Mouse (Mus musculus) gastrocnemius, postnatal 10 days (tissue): Measurements from ENCODE around the gene Slc39a13. TPM values are rescaled to one million over a fixed set of nuclear protein-coding genes. Genes with fewer than 3 reads are reported as not detected.
"Not testable (repeated sequence)": the region's sequence is repeated elsewhere in the genome, so short reads cannot be mapped to it uniquely, and the experiment has no call there.

Experiments
- DNase-seq: peaks from one replicate; pipeline ENCODE4 v3.0.0; 2021; ENCODE audit warnings: mixed read lengths
- long read RNA-seq, 2 experiments: library from polyadenylated mRNA; stranded (forward); transcript quantifications; one replicate each; pipeline ENCODE4 v2.0.0; 2021
- total RNA-seq, 2 experiments: library from RNA; stranded (reverse); gene quantifications; 2 replicates each; pipeline ENCODE4 v1.2.3; 2021

Slc39a13 gene
- 10 to 100 TPM; 27.8 to 40.8 TPM for total RNA-seq
- long read RNA-seq, experiment 1, transcript Slc39a13-203 (10 exons, 1,291 nt): minor isoform, 22 of 86 reads
- long read RNA-seq, experiment 1, transcript Slc39a13-201 (10 exons, 2,469 nt): major isoform, 38 of 86 reads
- long read RNA-seq, experiment 1, partial matches to known transcripts: 5 of 86 reads
- long read RNA-seq, experiment 1, other reads (novel, unspliced or antisense): 21 of 86 reads
- long read RNA-seq, experiment 2, transcript Slc39a13-203 (10 exons, 1,291 nt): minor isoform, 25 of 66 reads
- long read RNA-seq, experiment 2, transcript Slc39a13-201 (10 exons, 2,469 nt): major isoform, 26 of 66 reads
- long read RNA-seq, experiment 2, partial matches to known transcripts: 6 of 66 reads
- long read RNA-seq, experiment 2, other reads (novel, unspliced or antisense): 9 of 66 reads

- DNase-seq: peak; percentile 97
Measured at GRCm38 (mm10) chr2:91070076-91070800, at the start of gene Slc39a13. Gene Slc39a13, minus strand, starts transcription at chr2:91070417.

GRCm38 (mm10) chr2:91119551-91119950, 49.3 kb upstream of the Slc39a13 start:
- DNase-seq: no peak

DNA sequence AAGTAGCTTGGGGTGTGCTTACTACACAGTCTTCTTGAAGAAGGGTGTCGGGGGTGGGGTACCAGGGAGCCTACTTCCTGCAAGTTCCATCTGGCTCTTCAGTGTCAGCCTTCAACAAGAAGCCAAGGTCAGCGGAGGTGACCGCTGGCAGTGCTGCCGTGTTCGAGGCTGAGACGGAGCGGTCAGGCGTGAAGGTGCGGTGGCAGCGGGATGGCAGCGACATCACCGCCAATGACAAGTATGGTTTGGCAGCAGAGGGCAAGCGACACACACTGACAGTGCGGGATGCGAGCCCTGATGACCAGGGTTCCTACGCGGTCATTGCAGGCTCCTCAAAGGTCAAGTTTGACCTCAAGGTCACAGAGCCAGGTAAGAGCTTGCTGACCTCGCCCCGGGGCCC, 48.8 kb upstream of the Slc39a13 start:
- DNase-seq: no peak

GRCm38 (mm10) chr2:91118647-91119046, 48.4 kb upstream of the Slc39a13 start:
- DNase-seq: no peak

DNA sequence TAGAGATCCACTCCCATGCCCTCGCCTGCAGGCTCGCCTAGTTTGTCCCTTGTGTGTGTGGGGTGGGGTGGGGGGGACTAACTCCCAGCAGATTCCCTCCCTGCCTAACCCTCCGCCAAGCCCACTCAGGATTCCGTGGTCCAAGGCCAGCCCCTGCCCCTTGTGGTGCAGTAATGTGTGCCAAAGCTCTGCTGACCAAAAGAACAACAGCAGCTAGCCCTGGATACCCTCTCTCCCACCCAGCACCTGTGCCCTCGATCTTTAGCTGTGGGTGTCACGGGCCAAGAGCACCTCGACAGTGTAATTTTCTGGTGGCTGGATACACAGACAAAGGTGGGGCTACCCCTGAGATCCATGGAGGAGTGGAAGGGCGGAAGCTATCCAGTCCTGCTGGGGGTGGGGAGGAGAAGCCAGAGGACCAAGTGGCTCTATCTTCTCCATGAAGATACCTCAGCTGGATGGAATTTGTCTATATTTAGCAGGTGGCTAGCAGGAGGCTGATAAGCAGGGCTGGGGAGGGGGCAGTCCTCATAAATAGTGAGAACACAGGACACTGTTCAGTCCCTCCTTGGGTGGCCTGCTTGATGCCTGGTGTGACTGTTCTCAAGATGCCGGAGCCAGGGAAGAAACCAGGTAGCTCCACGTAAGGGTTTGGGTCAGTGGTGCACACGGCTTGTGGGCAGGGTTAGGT, 47.5 kb upstream of the Slc39a13 start, which contains the start of gene Mybpc3:
TSS of gene Mybpc3 (plus strand) at position 560 of the 691 bp plus-strand sequence.
- DNase-seq: no peak

GRCm38 (mm10) chr2:91116842-91117241, 46.6 kb upstream of the Slc39a13 start:
- DNase-seq: no peak

GRCm38 (mm10) chr2:91115578-91115970, 45.4 kb upstream of the Slc39a13 start:
- no peak for DNase-seq

DNA sequence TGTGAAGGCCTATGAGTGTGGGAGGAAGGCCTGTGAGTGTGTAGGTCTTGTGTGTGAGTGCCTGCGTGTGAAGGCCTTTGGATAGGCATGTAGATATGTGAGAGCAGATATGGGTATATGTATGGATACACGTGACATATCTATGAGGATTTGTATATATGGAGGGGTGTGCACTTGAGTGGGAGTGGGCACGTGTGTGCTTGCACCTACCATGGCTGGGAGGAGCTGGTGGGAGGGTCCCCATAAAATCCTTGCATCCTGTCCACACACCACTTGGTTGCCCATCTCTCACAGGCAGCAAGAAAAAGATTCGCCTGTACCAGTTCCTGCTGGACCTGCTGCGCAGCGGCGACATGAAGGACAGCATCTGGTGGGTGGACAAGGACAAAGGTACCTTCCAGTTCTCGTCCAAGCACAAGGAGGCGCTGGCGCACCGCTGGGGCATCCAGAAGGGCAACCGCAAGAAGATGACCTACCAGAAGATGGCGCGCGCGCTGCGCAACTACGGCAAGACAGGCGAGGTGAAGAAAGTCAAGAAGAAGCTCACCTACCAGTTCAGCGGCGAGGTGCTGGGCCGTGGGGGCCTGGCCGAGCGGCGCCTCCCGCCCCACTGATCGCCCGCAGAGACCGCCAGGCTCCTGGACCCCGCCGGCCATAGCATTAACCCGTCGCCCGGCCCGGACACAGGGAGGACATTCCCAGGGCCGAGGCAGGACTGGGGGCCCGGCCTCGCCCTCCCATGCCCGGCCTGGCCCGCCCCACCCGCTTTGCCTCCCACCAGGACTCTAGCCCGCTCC, 44.8 kb upstream of the Slc39a13 start:
- DNase-seq: peak; percentile 99

DNA sequence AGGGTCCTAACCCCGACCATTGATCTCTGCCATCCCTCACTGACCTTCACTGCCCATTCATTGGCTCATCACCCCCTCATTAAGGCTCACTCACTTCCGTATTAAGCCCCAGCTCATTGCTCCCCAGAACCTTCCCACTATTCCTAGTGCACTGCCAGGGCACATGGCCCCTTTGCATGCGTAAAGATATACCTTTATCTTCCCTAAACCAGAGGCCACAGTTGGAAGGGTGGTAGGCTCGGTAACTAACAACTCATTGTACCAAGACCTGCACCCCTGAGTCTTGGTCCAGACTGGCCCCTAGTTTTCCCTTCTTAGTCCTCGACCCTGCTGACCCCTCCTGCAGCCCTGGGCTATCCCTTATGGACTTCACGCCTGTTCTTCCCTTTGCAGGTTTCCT, 43.6 kb upstream of the Slc39a13 start:
- no peak for DNase-seq

GRCm38 (mm10) chr2:91113334-91113733, 43.1 kb upstream of the Slc39a13 start:
- no peak for DNase-seq

DNA sequence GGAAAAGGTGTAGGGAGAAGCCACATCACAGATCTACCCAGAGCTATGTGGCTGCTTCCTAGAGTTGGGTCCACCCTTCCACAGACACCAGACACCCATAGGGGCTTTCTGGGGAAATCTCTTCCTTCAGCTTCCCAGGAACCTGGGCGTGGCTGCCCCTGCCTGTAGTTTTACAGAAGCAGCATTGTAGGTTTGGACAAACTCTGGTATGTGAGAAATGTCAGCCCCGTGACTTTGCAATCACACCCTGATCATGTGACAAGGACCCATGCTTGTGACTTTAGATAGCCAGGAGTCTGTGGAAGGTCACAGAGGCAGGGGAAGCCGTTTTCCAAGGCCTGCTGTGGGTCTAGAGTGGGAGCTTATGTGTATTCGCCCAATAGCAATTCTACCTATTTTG, 42.3 kb upstream of the Slc39a13 start:
- no peak for DNase-seq

GRCm38 (mm10) chr2:91111832-91112231, 41.6 kb upstream of the Slc39a13 start:
- DNase-seq: not testable (repeated sequence)

GRCm38 (mm10) chr2:91110429-91110828, 40.2 kb upstream of the Slc39a13 start:
- no peak for DNase-seq

DNA sequence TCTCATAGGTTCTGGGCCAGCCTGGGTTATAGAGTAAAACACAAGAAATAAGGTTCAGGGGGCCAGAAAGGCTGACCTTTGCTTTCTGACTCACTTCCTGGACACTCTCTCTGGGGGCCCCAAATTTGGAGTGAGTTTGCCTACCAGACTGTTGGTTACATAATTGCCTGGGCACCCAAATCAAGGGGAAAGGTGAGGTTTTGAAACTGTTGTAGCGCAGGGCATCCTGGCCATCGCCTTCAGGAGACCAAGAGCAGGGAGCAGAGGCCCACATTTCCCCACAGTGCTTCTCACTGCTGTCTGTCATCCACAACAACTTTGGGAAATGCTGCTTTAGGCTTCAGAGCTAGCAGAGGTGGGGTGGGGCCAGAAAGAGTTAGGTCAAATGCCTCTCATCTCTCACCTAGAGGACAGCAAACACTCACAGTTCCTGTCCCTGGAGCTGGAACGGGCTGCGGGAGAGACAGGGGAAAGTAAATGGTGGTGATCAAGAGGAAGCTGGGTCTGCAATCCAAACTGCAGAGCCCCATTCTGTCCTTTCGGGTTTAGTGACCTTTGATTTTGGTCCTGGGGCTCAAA, 39.7 kb upstream of the Slc39a13 start:
- no peak for DNase-seq

DNA sequence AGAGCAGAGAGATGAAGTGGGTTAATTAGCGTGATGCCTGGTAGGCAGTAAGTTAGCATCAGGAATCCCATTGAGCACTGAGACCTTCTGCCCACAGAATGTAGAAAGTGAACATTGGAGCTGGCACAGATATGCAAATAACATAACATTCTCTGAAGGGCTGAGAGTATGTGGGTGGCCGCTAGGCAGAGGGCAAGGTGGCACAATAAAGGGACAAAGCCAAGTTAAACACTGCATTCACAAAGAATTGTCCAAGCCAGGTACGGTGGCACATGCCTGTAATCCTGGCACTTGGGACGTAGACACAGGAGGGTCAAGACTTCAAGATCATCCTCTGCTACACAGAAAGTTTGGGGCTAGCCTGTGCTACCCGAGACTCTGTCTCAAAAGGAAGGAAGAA, 39.0 kb upstream of the Slc39a13 start:
- no peak for DNase-seq

DNA sequence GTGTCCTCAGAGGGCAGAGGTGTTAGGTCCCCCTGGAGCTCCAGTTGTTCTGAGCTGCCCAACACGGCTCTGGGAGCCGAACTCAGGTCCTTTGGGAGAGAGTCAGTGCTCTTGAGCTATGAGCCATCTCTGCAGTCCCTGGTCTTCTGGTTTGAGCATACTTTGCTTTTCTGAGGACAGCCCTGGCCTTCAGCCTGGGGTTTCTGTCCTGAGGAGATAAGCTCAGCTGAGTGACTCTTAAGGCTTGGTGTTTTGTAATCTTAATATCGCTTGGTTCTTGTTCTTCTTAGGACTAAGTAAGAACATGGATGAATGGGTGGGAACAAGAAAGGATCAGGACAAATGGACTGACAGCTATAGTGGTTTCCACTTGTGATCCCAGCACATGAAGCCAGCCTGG, 37.9 kb upstream of the Slc39a13 start:
- no peak for DNase-seq

GRCm38 (mm10) chr2:91101124-91101740, 31.0 kb upstream of the Slc39a13 start:
- DNase-seq: peak; percentile 97

DNA sequence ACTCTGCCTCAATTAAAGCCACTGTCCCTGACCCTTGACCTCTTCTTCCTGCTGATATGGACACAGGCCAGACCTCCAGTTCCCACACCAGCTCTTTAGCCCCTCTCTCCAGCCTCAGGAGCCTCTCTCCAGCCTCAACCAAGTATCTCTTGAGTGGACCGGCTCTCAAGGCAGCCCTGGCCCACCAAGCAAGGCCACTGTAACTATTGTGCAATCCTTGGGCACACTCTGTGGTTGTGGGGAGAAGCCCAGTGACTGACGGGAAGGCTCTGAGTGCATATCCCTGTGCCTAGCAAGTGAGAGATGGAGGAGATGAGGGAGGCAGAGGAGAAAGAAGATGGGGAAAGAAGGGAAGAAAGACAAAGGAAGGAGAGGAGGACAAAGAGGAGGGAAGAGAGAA, 27.9 kb upstream of the Slc39a13 start:
- no peak for DNase-seq

DNA sequence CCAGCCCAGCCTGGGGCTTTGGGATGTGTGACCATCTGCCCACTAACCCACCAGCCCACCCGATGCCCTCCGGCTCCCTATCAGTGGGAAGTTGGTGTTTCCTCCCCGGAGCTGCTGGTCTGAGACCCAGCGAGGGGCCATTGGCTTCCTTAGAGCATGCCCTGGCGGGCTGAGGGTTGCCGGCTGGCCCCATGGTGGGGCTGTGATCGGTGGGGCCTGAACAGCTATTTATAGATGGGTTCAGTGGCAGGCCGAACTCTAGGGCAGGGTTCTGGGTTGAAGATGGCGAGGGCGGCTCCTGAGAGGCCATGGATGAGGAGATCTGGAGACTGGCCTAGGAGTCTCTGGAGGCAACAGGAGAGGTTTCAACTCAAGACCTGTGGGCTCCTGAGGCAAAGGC, 26.8 kb upstream of the Slc39a13 start:
- no peak for DNase-seq

- no peak for DNase-seq
Measured at GRCm38 (mm10) chr2:91096524-91096923, 26.3 kb upstream of the Slc39a13 start.

DNA sequence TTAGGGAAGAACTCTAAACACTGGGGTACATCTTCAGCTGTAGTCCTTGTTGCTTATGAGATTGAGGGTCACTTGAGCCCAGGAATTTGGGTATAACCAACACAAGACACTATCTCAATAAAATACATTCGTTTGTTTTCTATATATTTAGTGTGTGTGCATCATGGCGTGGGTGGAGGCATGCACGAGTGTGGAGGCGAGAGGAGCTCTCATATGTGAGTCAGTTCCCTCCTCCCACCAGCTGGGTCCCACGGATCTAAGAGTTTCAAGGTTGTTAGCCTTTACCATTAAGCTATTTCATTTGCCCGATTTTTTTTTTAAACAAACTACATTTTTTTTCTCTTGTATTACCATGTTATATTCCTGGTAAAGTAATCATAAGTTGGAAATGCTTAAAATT, 20.6 kb upstream of the Slc39a13 start:
- no peak for DNase-seq
